Mouse (Mus musculus) MEL (cell line): Measurements from ENCODE around the gene Ephx4. TPM values are rescaled to one million over a fixed set of nuclear protein-coding genes. Genes with fewer than 3 reads are reported as not detected.
"Not testable (repeated sequence)": the region's sequence is repeated elsewhere in the genome, so short reads cannot be mapped to it uniquely, and the experiment has no call there.

ENCODE experiments used
- DNase-seq: peaks from one replicate; pipeline ENCODE4 v3.0.0; 2011; ENCODE audit warnings: low read depth, low spot score
- H3K27ac ChIP-seq: 2 replicates; pipeline ENCODE4 v1.5.1; 2012; ENCODE audit warnings: low read depth, mild to moderate bottlenecking, control low read depth, low read length, moderate library complexity; ENCODE audit not compliant: control insufficient read depth
- H3K27me3 ChIP-seq, 2 experiments: fragments of 150-350 bp in 1 of 2; sonication (generic) in 1 of 2; 2 replicates each; pipeline ENCODE4 v1.6.1; 2012; ENCODE audit warnings: low read length in 2 of 2, mild to moderate bottlenecking in 2 of 2, improper control_type of control experiment in 1 of 2, moderate library complexity in 1 of 2; ENCODE audit not compliant: insufficient read depth in 2 of 2, control insufficient read depth in 1 of 2
- H3K36me3 ChIP-seq, 2 experiments: 2 replicates each; pipeline ENCODE4 v1.6.1; 2012 to 2014; ENCODE audit warnings: low read length in 2 of 2, improper control_type of control experiment in 1 of 2, inconsistent platforms in 1 of 2, mild to moderate bottlenecking in 1 of 2; ENCODE audit not compliant: insufficient read depth in 2 of 2, control insufficient read depth in 1 of 2
- H3K4me1 ChIP-seq, 2 experiments: fragments of 150-350 bp in 1 of 2; sonication (generic) in 1 of 2; 2 replicates each; pipeline ENCODE4 v1.6.1; 2012; ENCODE audit warnings: low read length in 2 of 2, improper control_type of control experiment in 1 of 2, mild to moderate bottlenecking in 1 of 2; ENCODE audit not compliant: insufficient read depth in 2 of 2, control insufficient read depth in 1 of 2
- H3K4me3 ChIP-seq, 2 experiments: fragments of 150-350 bp in 1 of 2; sonication (generic) in 1 of 2; 2 replicates each; pipeline ENCODE4 v1.5.1; 2012; ENCODE audit warnings: low read depth in 2 of 2, low read length in 2 of 2, mild to moderate bottlenecking in 2 of 2, moderate library complexity in 2 of 2, control low read depth in 1 of 2, improper control_type of control experiment in 1 of 2; ENCODE audit not compliant: control insufficient read depth in 1 of 2, insufficient read depth in 1 of 2
- H3K79me2 ChIP-seq: 2 replicates; pipeline ENCODE4 v1.6.1; 2012; ENCODE audit warnings: mild to moderate bottlenecking, low read length, moderate library complexity; ENCODE audit not compliant: control insufficient read depth, poor library complexity, insufficient read depth
- H3K9ac ChIP-seq: 2 replicates; pipeline ENCODE4 v1.6.1; 2012; ENCODE audit warnings: low read depth, mild to moderate bottlenecking, control low read depth, low read length, moderate library complexity; ENCODE audit not compliant: control insufficient read depth, poor library complexity, severe bottlenecking
- H3K9me3 ChIP-seq: fragments of 150-350 bp; sonication (generic); replicated peaks from 2 replicates; pipeline ENCODE4 v1.6.1; 2012; ENCODE audit warnings: mild to moderate bottlenecking, low read length, improper control_type of control experiment, moderate library complexity; ENCODE audit not compliant: insufficient read depth
- BHLHE40 ChIP-seq: IDR thresholded peaks from 2 replicates; pipeline ENCODE4 v1.6.1; 2012; ENCODE audit warnings: low read depth, mild to moderate bottlenecking, inconsistent platforms, low read length, improper control_type of control experiment, borderline replicate concordance
- CHD1 ChIP-seq: IDR thresholded peaks from 2 replicates; pipeline ENCODE4 v1.6.1; 2012; ENCODE audit warnings: low read depth, mild to moderate bottlenecking, inconsistent platforms, low read length, improper control_type of control experiment
- ELF1 ChIP-seq: IDR thresholded peaks from 2 replicates; pipeline ENCODE4 v1.6.1; 2014; ENCODE audit warnings: low read depth, mild to moderate bottlenecking, inconsistent platforms, low read length, improper control_type of control experiment, moderate library complexity
- EP300 ChIP-seq, 2 experiments: IDR thresholded peaks; 2 replicates each; pipeline ENCODE4 v1.6.1; 2011; ENCODE audit warnings: improper control_type of control experiment in 2 of 2, low read length in 2 of 2, low read depth in 1 of 2, mild to moderate bottlenecking in 1 of 2
- ETS1 ChIP-seq: IDR thresholded peaks from 2 replicates; pipeline ENCODE4 v1.6.1; 2012; ENCODE audit warnings: low read depth, mild to moderate bottlenecking, inconsistent platforms, low read length, improper control_type of control experiment, moderate library complexity
- GATA1 ChIP-seq: IDR thresholded peaks from 2 replicates; pipeline ENCODE4 v1.6.1; 2011; ENCODE audit warnings: low read depth, low read length, improper control_type of control experiment
- KAT2A ChIP-seq: conservative IDR thresholded peaks from 2 replicates; pipeline ENCODE4 v1.6.1; 2012; ENCODE audit warnings: low read depth, low read length, improper control_type of control experiment, inconsistent platforms
- MEF2A ChIP-seq: IDR thresholded peaks from 2 replicates; pipeline ENCODE4 v1.6.1; 2014; ENCODE audit warnings: low read depth, mild to moderate bottlenecking, inconsistent platforms, low read length, improper control_type of control experiment; ENCODE audit not compliant: poor library complexity, insufficient replicate concordance, severe bottlenecking; ENCODE audit errors: extremely low read depth
- MXI1 ChIP-seq: IDR thresholded peaks from 2 replicates; pipeline ENCODE4 v1.6.1; 2011; ENCODE audit warnings: mild to moderate bottlenecking, low read depth, low read length, improper control_type of control experiment
- MYB ChIP-seq: IDR thresholded peaks from 2 replicates; pipeline ENCODE4 v1.6.1; 2011; ENCODE audit warnings: mild to moderate bottlenecking, low read depth, low read length, improper control_type of control experiment
- MYC ChIP-seq: IDR thresholded peaks from 2 replicates; pipeline ENCODE4 v1.6.1; 2011; ENCODE audit warnings: low read depth, mild to moderate bottlenecking, low read length, improper control_type of control experiment, moderate library complexity
- NRF1 ChIP-seq: IDR thresholded peaks from 2 replicates; pipeline ENCODE4 v1.6.1; 2014; ENCODE audit warnings: low read depth, mild to moderate bottlenecking, inconsistent platforms, low read length, improper control_type of control experiment, moderate library complexity; ENCODE audit not compliant: poor library complexity, insufficient read depth, severe bottlenecking
- POLR2A ChIP-seq, 2 experiments: IDR thresholded peaks; 2 replicates each; pipeline ENCODE4 v1.6.1; 2011 to 2012; ENCODE audit warnings: low read length in 2 of 2, mild to moderate bottlenecking in 2 of 2, control low read depth in 1 of 2, improper control_type of control experiment in 1 of 2, low read depth in 1 of 2, moderate library complexity in 1 of 2; ENCODE audit not compliant: control insufficient read depth in 1 of 2, insufficient read depth in 1 of 2, poor library complexity in 1 of 2
- POLR2AphosphoS2 ChIP-seq: IDR thresholded peaks from 2 replicates; pipeline ENCODE4 v1.6.1; 2011; ENCODE audit warnings: low read length, improper control_type of control experiment
- POLR2AphosphoS5 ChIP-seq: IDR thresholded peaks from 2 replicates; pipeline ENCODE4 v1.6.1; 2012; ENCODE audit warnings: low read depth, borderline replicate concordance, mild to moderate bottlenecking, inconsistent platforms, low read length, moderate library complexity, mixed read lengths
- RCOR1 ChIP-seq: IDR thresholded peaks from 2 replicates; pipeline ENCODE4 v1.6.1; 2012; ENCODE audit warnings: low read depth, mild to moderate bottlenecking, inconsistent platforms, low read length, improper control_type of control experiment
- TBP ChIP-seq: IDR thresholded peaks from 2 replicates; pipeline ENCODE4 v1.8.0; 2011; ENCODE audit warnings: low read depth, low read length, improper control_type of control experiment
- TCF12 ChIP-seq: IDR thresholded peaks from 2 replicates; pipeline ENCODE4 v1.6.1; 2014; ENCODE audit warnings: low read depth, mild to moderate bottlenecking, inconsistent platforms, low read length, improper control_type of control experiment, moderate library complexity
- USF1 ChIP-seq: IDR thresholded peaks from 2 replicates; pipeline ENCODE4 v1.6.1; 2014; ENCODE audit warnings: low read depth, mild to moderate bottlenecking, inconsistent platforms, low read length, improper control_type of control experiment, moderate library complexity
- ZNF384 ChIP-seq: IDR thresholded peaks from 2 replicates; pipeline ENCODE4 v1.6.1; 2012; ENCODE audit warnings: low read depth, mild to moderate bottlenecking, inconsistent platforms, low read length, improper control_type of control experiment
- polyA plus RNA-seq, 2 experiments: library from polyadenylated mRNA; stranded (reverse) in 1 of 2; unstranded in 1 of 2; fragments of >175 nt in 1 of 2; fragments of >200 nt in 1 of 2; gene quantifications; 2 replicates each; pipeline versions ENCODE4 v1.2.1 to v1.2.4; 2012; ENCODE audit warnings: low replicate concordance in 2 of 2, low read depth in 1 of 2; ENCODE audit not compliant: insufficient read length in 2 of 2, insufficient read depth in 1 of 2, missing spikeins in 1 of 2
- total RNA-seq: library from RNA; depleted of rRNA; stranded (reverse); fragments of 300-350 nt; gene quantifications from 2 replicates; pipeline ENCODE4 v1.2.3, GENCODE M21; 2012

The Ephx4 gene
- total and polyA plus RNA-seq, 3 experiments = 0.39 to 1.4 TPM; not detected in 1

DNA sequence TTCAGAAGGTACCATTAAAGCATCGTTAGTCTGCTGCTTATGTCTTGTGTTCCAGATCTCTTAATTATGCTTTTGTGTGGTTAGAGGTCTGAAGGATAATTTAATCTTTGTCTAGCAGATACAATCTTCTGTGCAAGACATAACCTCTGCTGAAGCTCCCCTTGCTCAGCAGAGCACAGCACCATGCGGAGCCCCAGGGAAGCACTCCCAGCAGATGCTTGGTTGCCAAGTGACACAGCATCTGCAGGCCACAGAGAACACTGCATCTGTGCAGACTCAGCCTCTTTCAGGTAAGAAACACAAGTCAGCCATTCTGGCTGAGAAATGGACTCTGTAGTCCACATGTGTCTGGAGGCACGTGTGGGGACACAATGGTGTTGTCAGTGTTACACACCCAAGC is 32.5 kb upstream of the Ephx4 start:
- no peak overlapping the region for H3K4me3 ChIP-seq
- H3K9me3 ChIP-seq = no peaks in the 10 kb centered on the region
- no peak overlapping the region for H3K27ac ChIP-seq
- no peaks in the 10 kb centered on the region for H3K4me1 ChIP-seq
- TF ChIP-seq MYC = no peak
- no peak for TF ChIP-seq KAT2A
- TF ChIP-seq POLR2AphosphoS2 = no peak
- TF ChIP-seq, all 39 proteins: peak for 0
- H3K27me3 ChIP-seq = no peaks in the 10 kb centered on the region
- no peaks in the 10 kb centered on the region for H3K36me3 ChIP-seq
- no peak overlapping the region for H3K9ac ChIP-seq
- no peaks in the 10 kb centered on the region for H3K79me2 ChIP-seq
- DNase-seq = no peak

- no peaks in the 10 kb centered on the region for H3K36me3 ChIP-seq
- DNase-seq = no peak
- H3K9ac ChIP-seq = no peak overlapping the region
- no peaks in the 10 kb centered on the region for H3K4me1 ChIP-seq
- no peaks in the 10 kb centered on the region for H3K9me3 ChIP-seq
- H3K27ac ChIP-seq = no peak overlapping the region
- TF ChIP-seq MXI1 = no peak
- no peak for TF ChIP-seq CHD1
- no peaks in the 10 kb centered on the region for H3K79me2 ChIP-seq
- H3K4me3 ChIP-seq = no peak overlapping the region
- H3K27me3 ChIP-seq = no peaks in the 10 kb centered on the region
Measured at GRCm38 (mm10) chr5:107371335-107371734, 31.2 kb upstream of the Ephx4 start.

DNA sequence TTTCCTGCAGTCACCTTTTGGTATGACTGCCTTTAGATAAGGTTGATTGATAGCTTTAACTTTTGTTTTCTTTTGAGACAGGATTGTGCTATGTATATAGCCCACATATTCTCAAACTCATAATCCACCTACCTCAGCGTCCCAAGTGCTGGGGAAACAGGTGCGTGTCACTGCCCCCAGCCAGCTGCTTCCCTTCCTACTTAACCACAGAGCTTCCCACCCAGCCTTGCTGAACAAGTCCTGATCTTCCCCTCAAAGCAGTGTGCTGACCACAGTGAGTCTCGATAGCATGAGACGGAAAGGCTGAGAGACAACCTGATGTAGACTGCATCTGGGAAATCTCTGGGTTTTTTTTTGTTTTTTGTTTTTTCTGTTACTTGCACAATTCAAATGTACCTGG is 29.3 kb upstream of the Ephx4 start:
- H3K4me1 ChIP-seq = no peaks in the 10 kb centered on the region
- no peaks in the 10 kb centered on the region for H3K9me3 ChIP-seq
- H3K27ac ChIP-seq = no peak overlapping the region
- no peaks in the 10 kb centered on the region for H3K79me2 ChIP-seq
- TF ChIP-seq TBP = no peak
- TF ChIP-seq ETS1 = no peak
- TF ChIP-seq ZNF384 = no peak
- no peak for TF ChIP-seq MEF2A
- no peak for TF ChIP-seq TCF12
- TF ChIP-seq USF1 = no peak
- TF ChIP-seq MXI1 = no peak
- no peak for TF ChIP-seq EP300 (IDR thresholded peaks at IDR 0.05; ENCODE audit: low read depth in 1 of 2, low read length in 2 of 2)
- TF ChIP-seq NRF1 = no peak
- TF ChIP-seq BHLHE40 = no peak
- TF ChIP-seq POLR2AphosphoS5 = no peak
- TF ChIP-seq GATA1 = no peak
- no peak for TF ChIP-seq RCOR1
- TF ChIP-seq POLR2A (IDR thresholded peaks at IDR 0.05; ENCODE audit: control insufficient read depth in 1 of 2, insufficient read depth in 1 of 2, low read depth in 1 of 2, low read length in 2 of 2, poor library complexity in 1 of 2) = no peak
- TF ChIP-seq ELF1 = no peak
- TF ChIP-seq MYB = no peak
- TF ChIP-seq, all 39 proteins: peak for 0
- H3K27me3 ChIP-seq = no peaks in the 10 kb centered on the region
- H3K4me3 ChIP-seq = no peak overlapping the region
- no peaks in the 10 kb centered on the region for H3K36me3 ChIP-seq
- H3K9ac ChIP-seq = no peak overlapping the region
- DNase-seq = no peak

GRCm38 (mm10) chr5:107386448-107386847 is 16.1 kb upstream of the Ephx4 start:
- H3K4me3 ChIP-seq, H3K27me3 ChIP-seq, H3K9ac ChIP-seq: not testable (repeated sequence)

More at GRCm38 (mm10) chr5:107386448-107386847, 16.1 kb upstream of the Ephx4 start:
- not testable (repeated sequence) for H3K4me1 ChIP-seq, H3K27ac ChIP-seq, H3K79me2 ChIP-seq, H3K36me3 ChIP-seq, DNase-seq, H3K9me3 ChIP-seq
